Mouse (Mus musculus): Measurements from ENCODE around the gene 2610028H24Rik.

The 2610028H24Rik gene

DNA sequence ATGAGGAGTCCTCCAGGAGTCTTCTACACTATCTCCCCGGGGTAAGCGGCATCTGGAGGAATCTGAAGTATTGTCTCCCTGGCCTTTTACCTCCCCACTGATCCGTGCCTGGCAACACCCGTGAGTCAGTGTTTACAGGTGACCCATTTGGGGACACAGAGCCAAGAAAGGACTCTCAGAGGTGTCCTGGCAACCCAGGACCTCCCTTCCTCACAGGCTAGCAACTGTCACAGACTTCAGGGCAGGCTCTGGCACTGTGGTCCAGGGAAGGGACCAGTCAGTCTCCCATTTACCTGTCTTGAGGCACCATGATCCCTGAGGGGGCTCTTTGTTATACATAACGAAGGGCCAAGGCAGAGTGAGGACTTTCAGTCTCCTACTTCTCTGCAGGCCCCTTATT lies at the start of gene 2610028H24Rik:
Gene 2610028H24Rik (plus strand): TSS at position 231 of the 400 bp plus-strand sequence.
- DNase-seq, result no peak

DNA sequence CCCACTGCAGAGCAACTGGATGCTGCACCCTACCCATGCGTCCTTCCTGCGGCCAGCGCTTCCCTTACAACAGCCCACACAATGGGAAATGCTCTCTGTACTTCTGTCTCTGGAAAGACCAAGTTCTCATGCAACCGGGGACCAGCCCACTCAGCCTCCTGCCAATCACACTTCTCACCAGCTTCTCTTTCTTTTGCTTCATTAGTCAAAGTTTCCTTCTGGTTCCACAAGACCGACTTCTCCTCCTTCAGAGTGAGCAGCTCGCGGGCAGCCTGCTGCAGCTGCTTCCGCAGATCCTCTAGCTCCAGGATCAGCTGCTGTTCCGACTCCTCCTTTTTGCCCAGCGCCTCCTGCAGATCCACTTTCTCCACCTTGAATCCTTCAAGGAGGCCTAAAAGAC lies 40.4 kb upstream of the 2610028H24Rik start:
- no peak for DNase-seq

DNA sequence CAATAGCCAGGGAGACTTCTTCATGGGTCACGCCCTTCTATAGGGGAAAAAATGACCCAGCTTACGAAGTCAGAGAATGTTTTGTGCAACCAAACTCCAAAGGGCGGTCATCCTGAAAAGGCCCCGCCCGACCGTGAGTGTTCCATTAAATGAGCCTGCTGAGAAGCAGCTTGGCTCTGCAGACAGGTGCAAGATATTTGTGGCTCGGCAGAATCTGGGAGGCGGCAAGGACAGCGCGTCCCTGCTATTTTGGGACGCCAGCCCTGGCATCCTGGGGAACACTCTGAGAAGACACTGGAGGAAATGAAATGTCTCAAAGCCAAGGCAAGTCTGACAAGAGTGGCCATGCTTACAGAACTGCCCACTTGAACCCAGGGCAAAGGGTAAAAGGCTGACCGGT lies 32.1 kb upstream of the 2610028H24Rik start:
- peak; percentile 20 to 64 for DNase-seq

DNA sequence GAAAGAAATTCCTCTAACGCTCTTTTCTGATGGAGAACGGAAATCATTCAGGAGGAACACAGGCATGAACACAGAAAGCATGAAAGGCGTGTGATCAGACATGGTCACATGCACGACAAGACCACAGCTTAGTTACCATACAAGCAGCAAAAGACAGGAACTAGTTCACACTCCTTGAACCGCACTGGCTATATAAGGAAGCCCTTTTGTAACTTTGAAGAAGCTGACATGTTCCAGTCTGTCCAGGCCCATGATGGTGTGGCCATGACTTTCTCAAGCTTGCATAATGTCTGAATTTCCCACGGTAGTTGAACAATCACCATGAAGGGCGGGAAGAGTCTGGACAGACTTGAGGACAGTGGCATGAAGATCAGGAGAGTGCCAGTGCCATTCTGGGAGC lies 23.2 kb upstream of the 2610028H24Rik start:
- no peak for DNase-seq

DNA sequence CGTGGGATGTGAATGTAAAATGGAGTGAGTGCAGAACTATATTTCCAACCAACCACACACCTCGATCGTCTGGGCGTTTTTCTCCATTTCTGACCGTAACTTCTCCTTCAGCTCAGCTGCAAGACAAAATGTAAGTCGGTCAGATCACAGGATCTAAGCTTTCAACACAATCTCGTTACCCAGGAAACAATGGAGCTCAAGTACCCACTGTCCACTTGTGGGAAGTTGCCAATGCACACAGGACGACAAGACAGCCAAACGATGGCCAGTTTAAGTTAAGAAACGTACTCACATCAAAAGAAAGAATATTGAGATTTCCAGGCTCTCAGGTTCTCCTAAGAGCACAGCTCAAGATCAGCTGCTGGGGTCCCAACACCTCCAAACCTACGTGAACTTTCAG lies 15.0 kb upstream of the 2610028H24Rik start:
- DNase-seq, result no peak

DNA sequence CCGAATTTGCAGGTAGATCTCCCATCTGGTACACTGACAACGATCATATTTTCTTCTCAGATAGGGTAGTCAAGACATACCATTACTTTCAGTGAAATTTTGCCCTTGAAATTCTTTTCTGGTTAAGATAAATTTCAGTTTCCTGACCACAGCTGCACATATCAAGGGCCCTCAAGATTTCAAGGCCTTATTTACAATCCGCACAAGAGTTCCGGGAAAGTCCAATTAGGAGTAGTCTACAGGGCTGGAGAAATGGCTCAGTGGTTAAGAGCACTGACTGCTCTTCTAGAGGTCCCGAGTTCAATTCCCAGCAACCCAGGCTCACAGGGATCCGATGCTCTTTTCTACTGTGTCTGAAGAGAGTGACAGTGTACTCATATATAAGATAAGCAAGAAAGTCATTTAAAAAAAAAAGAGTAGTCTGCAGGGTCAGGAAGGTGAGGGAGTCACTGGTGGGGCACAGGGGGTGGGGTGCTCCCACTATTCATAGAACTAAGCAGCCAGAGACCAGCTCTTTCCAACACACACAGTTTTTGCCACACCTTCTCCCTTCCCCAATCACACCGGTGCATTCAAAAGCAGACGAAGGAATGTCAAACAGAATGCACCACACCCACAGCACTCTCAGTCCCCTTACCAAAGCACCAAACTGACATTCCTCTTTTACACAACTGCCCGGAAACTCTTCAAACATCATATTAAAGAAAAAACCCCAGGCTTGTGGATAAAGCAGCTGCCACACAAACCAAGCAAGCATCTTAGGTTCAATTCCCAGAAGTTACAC lies 9.6 kb upstream of the 2610028H24Rik start:
- DNase-seq, result no peak

DNA sequence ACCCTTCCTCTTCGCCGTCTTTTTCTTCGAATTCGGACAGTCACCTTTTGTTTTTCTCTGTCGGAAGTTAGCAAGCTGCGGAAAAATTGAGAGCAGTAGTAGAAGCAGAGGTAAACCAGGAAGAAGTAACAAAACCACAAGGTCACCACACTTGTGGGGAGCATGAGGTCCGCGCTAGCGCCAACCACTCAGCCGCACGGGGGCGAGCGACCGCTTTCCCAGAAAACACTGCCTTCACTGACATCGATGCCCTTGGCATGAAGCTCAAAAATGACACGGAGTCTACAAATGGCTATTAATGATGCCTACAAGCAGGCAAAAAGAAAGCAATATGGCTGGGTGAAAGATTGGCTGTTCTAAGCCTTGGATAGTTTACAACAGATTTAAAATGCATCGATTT lies 8.6 kb upstream of the 2610028H24Rik start, which contains the start of gene AC141477.1:
Gene AC141477.1 (minus strand): TSS at position 164 of the 400 bp plus-strand sequence.
- no peak for DNase-seq

DNA sequence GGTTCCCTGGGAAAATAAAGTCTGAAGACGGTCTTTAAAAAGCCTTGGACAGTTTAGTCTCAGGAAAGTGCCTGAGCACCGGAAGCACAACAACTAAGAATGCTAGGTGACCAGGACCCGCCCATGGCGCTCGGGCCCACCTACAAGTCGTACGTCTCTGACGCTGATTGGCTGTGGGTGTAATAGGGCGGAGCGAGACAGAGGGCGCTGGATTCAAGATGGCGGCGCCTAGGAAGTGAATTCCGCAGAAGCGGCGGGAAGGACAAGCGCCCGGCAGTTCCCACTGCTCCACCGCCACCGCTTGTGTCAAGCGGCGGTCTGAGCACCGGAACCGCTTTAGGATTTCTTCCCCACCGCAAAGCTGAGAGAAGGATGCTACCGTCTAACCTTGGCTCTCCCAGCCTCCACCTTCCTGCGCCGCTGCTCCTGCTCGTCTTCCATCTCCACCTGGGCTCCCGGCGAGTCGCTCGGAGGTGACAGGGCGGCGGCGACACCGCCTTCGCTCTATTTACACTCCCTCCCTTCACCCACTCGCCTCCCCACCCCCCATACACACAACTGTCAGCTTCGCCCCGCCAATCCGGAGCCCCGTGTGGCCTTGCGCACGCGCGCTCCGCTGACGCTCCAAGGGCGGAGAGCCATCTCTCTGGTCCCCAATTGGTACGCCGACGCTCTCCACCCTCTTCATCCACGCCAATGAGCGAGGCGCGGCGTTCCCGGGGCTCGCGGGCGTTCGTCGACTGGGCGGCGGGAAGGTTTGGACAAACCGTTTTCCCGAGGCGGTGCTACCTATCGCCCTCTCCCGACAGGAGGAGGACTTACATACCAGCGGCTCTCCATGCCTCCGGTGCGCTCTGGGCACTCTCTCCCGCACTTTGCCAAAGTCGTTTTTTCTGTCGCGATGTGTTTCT lies 6.4 kb upstream of the 2610028H24Rik start, which contains the start of gene Pcnt:
Gene Pcnt (minus strand): TSS at position 609 of the 911 bp plus-strand sequence.
- peak; percentile 97 to 98 for DNase-seq

DNA sequence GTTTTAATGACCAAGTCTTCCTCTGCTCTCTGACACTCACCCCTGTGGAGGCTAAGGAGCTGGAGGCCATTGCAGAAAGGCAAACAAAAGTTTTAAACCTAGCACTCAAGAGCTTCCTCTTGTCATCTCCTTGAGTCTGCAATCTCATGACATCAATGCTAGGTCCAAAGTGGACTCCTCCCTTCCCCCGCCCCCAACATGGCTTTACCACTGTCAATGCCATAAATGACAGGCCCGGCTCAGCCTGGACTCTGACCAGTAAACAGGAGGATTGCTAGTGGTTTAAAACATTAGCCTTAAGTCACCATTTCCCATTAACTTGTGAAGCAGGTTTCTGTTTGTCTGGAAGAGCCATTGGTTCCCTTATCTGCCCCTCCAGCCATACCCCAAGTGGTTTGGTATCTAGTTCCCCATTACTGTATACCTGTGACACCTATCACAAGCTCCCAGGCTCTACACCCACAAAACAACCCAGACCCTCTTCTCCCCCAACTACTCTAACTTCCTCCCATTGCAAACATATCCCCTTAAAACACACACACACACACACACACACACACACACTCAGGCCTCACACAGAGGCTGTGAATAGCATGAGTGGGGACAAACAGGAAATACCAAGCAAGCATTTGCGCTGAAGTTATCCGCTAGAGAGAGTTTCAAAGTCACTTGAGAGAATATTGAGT lies 2.7 kb upstream of the 2610028H24Rik start:
- no peak for DNase-seq

DNA sequence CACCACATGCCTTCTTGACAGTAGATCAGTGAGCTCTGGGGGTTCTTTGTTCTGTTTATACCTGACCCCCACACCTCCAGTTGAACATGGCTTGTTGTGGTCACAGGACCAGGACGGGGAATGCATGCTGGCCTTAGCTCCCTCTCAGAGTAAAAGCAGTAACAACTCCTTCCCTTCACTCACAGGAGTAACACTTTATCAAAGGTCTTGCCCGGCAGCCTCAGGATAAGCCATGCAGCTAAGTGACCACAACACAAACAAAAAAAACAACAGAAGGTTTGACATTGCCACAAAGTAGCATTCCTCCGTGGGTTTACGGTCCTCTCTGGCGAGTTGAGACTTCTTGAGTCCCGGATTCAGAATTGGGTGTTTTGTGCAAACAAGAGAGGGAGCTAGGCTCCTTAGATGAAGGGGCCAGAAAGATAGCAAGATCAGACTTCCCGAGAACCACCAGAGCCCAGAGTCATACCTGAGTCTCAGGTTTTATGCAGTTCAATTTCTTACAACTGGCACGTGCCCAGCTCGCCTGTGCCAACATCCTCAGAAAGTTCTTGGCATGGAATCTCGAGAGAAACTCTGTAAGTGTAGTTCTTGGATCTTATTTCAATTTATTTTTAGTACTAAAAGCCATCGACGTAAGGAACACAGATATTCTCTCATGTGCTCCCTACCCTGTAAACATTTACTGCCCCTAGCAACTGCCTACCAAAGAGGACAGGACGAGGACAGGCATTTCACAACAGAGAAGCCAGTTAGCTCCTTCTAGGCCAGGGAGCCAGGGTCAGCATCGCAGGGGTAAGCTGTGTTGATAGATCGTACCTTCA lies 1.3 kb upstream of the 2610028H24Rik start:
- DNase-seq, result no peak

DNA sequence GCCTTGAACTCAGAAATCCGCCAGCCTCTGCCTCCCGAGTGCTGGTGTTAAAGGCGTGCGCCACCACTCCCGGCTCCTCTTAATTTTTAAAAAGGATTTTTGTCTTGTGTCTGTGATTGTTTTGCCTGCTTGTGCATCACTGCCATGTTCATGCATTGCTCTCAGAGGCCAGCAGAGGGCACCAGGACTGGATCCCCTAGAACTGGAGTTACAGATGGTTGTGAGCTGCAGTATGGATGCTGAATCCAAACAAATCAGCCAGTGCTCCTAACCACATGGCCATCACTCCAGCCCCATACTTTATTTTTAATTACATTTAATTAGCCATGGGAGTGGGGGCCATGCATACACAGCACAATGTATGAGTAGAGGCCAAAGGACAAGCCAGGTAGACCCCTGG lies 6.4 kb downstream of the 2610028H24Rik start:
- DNase-seq, result peak in 1 of 2 experiments; percentile 64

DNA sequence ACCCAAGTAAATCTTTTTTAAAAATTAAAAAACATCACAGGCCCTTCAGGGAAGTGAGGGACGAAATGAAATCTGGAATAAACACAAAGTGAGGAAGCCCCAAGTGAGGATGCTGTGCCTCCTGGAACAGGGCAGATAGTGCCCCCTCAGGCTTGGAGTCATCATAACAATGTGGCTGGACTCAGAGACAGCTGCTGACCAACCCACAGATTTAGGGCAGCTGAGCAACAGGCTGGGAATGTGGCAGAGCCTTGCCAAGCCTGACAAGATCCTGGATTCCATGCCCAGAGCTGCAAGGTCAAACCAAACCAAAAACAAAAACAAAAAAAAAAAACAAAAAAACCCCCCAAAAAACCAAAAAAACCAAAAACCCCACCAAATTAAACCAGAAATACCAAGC lies 12.4 kb downstream of the 2610028H24Rik start:
- no peak for DNase-seq

DNA sequence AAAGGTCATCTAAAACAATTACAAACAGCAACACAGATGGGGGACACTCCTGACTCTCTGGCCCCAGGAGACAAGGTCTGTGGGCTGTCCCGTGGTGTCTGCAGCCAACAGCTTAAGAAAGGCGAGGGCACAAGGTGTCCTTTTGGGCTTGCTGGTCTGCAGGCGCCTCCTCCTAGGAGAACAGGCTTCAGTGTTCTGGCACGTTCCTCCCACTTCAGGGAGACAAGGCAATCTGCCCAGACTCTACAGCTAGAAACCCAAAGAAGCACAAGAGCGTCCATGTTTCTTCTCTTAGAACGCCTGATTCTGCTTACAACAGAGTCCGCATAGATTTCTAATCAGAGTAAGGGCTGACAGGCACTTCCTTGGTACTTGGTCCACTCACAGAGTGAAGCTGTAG lies 13.4 kb downstream of the 2610028H24Rik start:
- DNase-seq, result no peak

DNA sequence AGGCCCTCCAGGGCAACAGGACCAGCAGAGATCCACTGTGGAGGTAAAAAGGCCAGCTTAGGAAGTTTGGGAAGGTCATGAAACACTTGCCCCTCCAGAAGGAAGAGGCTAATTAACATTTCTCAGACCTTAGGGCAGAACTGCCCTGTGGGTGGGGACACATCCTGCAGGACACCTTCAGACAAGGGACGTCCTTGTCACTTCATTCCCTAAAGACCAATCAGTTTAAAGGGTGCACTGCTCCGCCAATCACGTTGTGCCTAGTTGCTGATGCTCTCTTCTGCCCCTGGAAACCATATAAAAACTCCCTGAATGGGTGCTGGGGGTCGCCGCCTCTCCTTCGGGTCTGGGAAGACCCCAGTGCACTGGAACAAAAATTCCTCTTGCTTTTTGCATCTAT lies 13.8 kb downstream of the 2610028H24Rik start:
- DNase-seq, result no peak

DNA sequence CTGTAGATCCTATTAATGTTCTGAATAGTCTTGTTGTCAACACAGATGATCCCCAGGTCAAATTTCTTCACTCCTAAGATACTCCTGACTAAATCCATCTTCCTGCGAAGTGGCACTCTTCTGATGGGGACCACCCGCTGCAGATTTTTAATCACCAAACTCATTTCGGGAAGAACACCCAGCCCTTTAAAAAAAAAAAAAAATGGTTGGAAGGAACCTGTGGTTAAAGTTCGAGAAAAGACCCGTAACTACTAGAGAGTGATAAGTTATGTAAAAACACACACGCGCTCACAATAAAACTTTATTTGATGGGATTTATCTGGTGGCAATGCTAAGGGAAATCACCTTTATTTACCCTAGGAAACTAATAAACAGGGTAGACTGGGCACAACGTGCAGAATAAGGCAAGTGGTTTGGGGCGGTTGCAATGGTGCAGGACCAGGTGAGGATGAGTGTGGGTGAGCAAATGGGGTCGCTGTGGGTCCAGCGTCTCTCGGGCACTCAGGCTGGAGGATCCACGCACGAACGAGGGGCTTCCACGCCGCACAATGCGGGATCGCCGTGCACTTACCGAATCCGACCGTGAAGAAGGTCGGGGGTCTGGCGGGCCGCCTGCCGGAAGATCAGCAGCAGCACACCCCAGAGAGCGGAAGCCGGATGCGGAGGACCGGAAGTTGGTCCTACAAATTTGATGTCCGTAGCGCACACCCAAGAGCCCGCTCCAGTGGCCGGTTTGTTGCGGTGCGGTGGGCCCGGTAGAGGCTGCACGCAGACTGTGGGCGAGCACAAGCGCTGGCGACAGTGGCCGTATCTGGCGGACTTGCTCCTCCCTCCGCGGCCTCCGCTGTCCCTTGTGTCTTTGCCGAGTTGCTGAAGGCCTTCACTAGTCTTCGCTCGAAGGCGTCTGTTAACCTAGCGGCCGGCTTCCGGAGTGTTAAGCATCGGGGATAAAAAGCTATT lies 19.6 kb downstream of the 2610028H24Rik start, which contains the start of the genes Mcm3ap and Ybey:
Gene Mcm3ap (plus strand): TSS at position 725 of the 960 bp plus-strand sequence.
Gene Ybey (minus strand): TSS at position 912 of the 960 bp plus-strand sequence.
- DNase-seq, result peak; percentile 75 to 85

DNA sequence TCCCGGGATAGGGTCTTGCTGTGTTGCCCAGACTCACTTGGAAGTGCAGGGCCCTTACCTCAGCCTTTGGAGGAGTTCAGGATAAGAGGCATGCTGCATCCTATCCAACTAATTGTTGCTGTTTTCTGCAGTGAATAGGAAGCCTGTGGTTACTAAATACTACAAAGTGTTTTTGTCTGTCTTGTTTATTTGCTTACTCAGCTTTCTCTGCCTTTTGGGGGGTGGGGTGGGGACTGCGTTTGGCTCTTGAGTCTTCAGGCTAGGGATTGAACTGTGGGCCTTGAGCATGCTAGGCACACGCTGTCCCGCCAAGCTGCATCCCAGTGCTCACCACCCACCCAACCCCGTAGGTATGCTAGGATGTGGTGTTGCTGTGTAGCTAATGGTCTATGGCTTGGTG lies 24.9 kb downstream of the 2610028H24Rik start:
- no peak for DNase-seq

DNA sequence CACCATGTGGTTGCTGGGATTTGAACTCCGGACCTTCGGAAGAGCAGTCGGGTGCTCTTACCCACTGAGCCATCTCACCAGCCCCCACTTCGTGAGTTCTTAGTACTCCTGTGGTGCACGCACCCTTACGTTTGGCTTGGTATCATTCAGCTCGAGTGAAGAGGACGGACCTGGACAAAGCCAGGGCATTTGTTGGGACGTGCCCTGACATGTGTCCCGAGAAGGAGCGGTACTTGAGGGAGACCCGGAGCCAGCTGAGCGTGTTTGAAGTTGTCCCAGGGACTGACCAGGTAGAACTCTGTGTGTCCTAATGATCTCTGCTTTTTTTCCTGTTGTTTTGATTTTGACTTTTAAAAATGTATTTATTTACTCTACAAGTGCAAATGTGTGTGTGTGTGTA lies 32.0 kb downstream of the 2610028H24Rik start:
- no peak for DNase-seq

DNA sequence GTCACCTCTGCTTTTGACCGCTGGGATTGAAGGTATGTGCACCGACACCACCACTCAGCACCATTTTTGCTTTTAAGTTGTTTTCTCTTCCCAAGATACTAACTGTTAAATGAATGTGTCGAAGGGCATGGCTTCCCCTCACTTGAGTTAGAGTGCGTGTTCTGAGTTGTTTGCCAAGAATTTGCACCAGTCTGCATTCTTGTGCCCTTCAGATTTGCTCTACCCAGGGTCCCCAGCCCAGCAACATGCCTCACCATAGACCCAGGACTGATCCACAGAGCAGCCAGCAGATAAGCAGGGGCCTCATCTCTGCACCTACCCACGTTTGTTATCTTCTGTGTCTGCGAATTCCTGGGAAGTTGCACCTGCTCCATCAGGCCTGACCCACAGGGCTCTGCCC lies 32.6 kb downstream of the 2610028H24Rik start:
- DNase-seq, result no peak

DNA sequence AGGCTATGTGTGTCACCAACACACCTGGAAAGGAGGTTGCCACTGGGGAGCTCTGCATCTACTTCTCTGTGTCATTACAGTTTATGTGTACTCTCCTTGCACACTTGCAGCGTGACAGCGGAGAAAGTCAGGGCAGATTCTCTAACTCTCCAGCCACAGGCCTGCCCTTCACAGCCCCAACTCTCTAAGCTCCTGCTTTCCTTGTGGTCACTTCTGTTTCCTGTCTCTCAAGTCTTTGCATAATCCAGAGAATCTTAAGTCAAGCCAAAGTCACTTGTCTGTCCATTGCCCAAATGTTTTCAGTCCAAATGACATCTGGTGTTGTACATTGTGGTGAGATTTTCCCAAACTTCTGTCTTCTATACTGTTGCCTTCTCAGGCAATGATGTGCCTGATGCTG lies 37.4 kb downstream of the 2610028H24Rik start:
- DNase-seq, result no peak

DNA sequence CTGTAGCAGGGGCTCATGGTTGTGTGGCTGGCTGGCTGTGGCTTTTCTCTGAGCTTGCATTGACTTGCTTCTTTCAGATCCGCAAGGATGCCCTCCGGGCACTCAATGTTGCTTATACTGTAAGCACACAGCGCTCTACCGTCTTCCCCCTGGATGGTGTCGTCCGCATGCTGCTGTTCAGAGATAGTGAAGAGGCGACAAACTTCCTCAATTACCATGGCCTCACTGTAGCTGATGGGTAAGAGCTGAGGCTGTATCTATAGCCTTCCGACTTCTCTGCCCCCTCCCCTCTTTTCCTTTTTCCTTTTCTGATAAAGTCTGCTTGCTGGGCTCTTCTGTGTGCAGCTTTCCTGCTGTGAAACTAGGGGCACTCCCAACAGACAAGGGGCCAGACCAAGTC lies 39.4 kb downstream of the 2610028H24Rik start:
- DNase-seq, result no peak

DNA sequence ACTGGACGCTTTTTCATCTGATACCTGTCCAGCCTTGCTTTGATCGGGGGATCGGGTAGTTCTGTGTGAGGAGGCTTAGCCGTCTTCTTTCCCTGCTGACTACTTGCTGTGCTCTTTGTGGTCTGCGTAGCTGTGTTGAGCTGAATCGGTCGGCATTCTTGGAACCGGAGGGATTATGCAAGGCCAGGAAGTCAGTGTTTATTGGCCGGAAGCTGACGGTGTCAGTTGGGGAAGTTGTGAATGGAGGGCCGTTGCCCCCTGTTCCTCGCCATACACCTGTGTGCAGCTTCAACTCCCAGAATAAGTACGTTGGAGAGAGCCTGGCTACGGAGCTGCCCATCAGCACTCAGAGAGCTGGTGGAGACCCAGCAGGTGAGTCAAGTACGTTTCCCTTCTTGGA lies 40.3 kb downstream of the 2610028H24Rik start:
- DNase-seq, result no peak

Measured in kidney, adult 8-10 months (tissue).